Mouse (Mus musculus) hindbrain, embryonic 14.5 days (tissue): ENCODE data around the gene Zfp651. TPM values are rescaled to one million over a fixed set of nuclear protein-coding genes. Genes with fewer than 3 reads are reported as not detected.

ENCODE experiments used
- ATAC-seq: fragments of 200-750 bp; cut with Nextera tagmentation; 2 replicates; pipeline ENCODE4 v1.8.0; 2017; ENCODE audit warnings: moderate number of reproducible peaks, mild to moderate bottlenecking, moderate TSS enrichment, moderate library complexity; ENCODE audit not compliant: low FRiP score
- DNase-seq: peaks from one replicate; pipeline ENCODE4 v3.0.0-alpha.2; 2015; ENCODE audit warnings: low spot score
- H3K27ac ChIP-seq: fragments of 300-500 bp; sonication (generic); 2 replicates; pipeline ENCODE4 v1.5.1; 2014; ENCODE audit warnings: mild to moderate bottlenecking, moderate library complexity
- H3K27me3 ChIP-seq: fragments of 300-500 bp; sonication (generic); 2 replicates; pipeline ENCODE4 v1.6.1; 2014; ENCODE audit warnings: mild to moderate bottlenecking, low read length, mixed read lengths; ENCODE audit not compliant: control insufficient read depth, insufficient read depth
- H3K36me3 ChIP-seq: fragments of 300-500 bp; sonication (generic); replicated peaks from 2 replicates; pipeline ENCODE4 v1.6.1; 2014; ENCODE audit not compliant: control insufficient read depth, insufficient read depth
- H3K4me1 ChIP-seq: fragments of 300-500 bp; sonication (generic); replicated peaks from 2 replicates; pipeline ENCODE4 v1.6.1; 2014; ENCODE audit warnings: antibody characterized with exemption, low read length, mixed read lengths; ENCODE audit not compliant: control insufficient read depth, insufficient read depth
- H3K4me2 ChIP-seq: fragments of 300-500 bp; sonication (generic); replicated peaks from 2 replicates; pipeline ENCODE4 v1.6.1; 2014; ENCODE audit warnings: mild to moderate bottlenecking, moderate library complexity
- H3K4me3 ChIP-seq: fragments of 300-500 bp; sonication (generic); replicated peaks from 2 replicates; pipeline ENCODE4 v1.5.1; 2014; ENCODE audit warnings: mild to moderate bottlenecking, low read length
- H3K9ac ChIP-seq: fragments of 300-500 bp; sonication (generic); 2 replicates; pipeline ENCODE4 v1.6.1; 2014
- H3K9me3 ChIP-seq: fragments of 300-500 bp; sonication (generic); 2 replicates; pipeline ENCODE4 v1.6.1; 2016; ENCODE audit warnings: low read length; ENCODE audit not compliant: control insufficient read depth
- WGBS: fragments of 180-500 bp; shearing (Covaris S2); extraction: QIAGEN DNeasy Blood & Tissue Kit; methylation state at CpG from one replicate; pipeline ENCODE4 v1.1.7; 2014; 5-methylcytosine and 5-hydroxymethylcytosine counted together
- polyA plus RNA-seq: library from polyadenylated mRNA; unstranded; fragments of >200 nt; fragmentation: Nextera tagmentation; extraction: Ambion mirVana; gene quantifications from 2 replicates; pipeline ENCODE4 v1.2.1, GENCODE M21; 2014

The Zfp651 gene
- polyA plus RNA-seq, 1 experiment from 2014 or later: 21.5 TPM

DNA sequence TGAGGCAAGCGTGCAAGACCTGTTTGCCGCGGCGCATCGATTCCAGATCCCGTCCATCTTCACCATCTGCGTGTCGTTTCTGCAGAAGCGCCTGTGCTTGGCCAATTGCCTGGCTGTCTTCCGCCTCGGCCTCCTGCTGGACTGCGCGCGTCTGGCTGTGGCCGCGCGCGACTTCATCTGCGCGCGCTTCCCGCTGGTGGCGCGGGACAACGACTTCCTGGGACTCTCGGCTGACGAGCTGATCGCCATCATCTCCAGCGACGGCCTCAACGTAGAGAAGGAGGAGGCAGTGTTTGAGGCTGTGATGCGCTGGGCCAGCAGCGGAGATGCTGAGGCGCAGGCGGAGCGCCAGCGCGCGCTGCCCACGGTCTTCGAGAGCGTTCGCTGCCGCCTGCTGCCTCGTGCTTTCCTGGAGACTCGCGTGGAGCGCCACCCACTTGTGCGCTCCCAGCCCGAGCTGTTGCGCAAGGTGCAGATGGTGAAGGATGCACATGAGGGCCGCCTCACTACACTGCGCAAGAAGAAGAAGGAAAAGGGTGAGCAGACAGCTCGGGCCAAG, 19.0 kb downstream of the Zfp651 start:
- Histone ChIP-seq H3K9ac (peak overlapping the region; percentile 48), H3K4me3 (peak overlapping the region; percentile 31), H3K4me2 (peak overlapping the region; percentile 84), H3K9me3 (no peaks in the 10 kb centered on the region), H3K27me3 (peaks cover 39% of the 10 kb centered on the region), H3K4me1 (no peaks in the 10 kb centered on the region), H3K27ac (0 out of 2 replicates have a peak overlapping the region, but pooled peaks have one; percentile 32), H3K36me3 (no peaks in the 10 kb centered on the region)
- DNase-seq: peak; percentile 63
- WGBS: 12% methylated on average over 54 of the region's 54 CpGs
- peak; percentile 52; the same call in 1 of the 2 replicates for ATAC-seq

DNA sequence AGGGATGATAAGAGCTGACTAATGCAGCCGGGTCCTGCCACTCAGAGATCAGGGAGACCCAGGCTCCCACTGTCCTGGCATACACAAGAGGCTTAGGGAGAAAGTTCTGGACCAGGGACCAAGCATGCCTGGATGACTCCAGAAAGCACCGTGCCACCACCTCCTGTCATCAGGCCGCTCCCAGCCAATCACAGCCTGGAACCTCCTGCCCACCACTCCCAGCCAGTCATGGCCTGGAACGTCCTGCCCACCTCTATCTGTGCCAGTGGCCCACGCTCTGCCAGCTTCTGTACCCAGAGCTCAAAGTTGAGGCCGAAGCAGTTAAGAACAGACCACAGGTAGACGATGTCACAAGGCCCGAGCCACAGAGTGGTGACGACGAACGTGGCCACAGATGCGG, 25.7 kb downstream of the Zfp651 start:
- no peak overlapping the region for H3K4me3 ChIP-seq
- no peak overlapping the region for H3K27ac ChIP-seq
- no peak for ATAC-seq
- no peaks in the 10 kb centered on the region for H3K4me1 ChIP-seq
- no peak overlapping the region for H3K9ac ChIP-seq
- no peaks in the 10 kb centered on the region for H3K36me3 ChIP-seq
- no peak for DNase-seq
- H3K9me3 ChIP-seq: no peaks in the 10 kb centered on the region
- H3K4me2 ChIP-seq: no peak overlapping the region
- WGBS: 91% methylated on average over 12 of the region's 12 CpGs
- H3K27me3 ChIP-seq: no peaks in the 10 kb centered on the region

DNA sequence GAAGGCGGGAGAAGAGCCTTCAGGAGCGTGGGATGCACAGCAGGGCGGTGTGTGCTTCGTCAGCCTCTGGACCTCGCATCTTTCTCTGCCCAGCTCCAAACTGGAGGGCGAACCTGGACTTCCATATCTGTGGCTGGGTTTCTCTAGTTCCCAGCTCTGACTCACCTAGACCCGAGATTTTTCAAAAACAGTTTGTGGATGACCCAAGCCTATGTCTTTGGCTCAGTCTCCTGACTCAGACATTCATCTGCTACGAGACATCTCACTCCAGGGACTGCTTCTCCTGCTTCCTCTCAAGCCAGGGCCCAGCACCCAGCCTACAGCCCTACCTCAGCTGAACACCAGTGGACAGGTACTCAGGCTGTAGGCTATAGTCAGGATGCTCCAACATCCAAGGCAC, 26.1 kb downstream of the Zfp651 start:
- Histone ChIP-seq H3K27me3 (no peaks in the 10 kb centered on the region), H3K4me1 (no peaks in the 10 kb centered on the region), H3K4me2 (no peak overlapping the region), H3K9ac (no peak overlapping the region), H3K27ac (no peak overlapping the region), H3K36me3 (no peaks in the 10 kb centered on the region), H3K4me3 (no peak overlapping the region), H3K9me3 (no peaks in the 10 kb centered on the region)
- no peak for ATAC-seq
- DNase-seq: no peak
- 86% methylated on average over 8 of the region's 8 CpGs for WGBS

DNA sequence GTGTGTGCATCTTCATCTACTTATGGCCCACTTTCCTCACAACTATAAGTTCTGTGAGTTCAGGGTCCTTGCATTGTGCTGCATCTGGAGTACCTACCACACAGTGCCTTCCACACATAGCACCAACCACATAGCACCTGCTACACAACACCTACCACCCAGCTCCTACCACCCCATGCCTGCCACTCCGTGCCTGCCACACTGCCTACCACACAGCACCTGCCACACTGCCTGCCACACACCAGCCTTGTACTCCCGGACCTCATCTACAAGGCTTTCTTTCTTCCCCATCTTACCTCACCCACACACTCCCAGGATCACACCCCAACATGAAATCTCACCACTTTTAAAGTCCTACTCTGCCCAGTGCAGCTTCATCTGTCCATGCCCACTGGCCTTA, 27.2 kb downstream of the Zfp651 start:
- DNase-seq: no peak
- no peak for ATAC-seq
- H3K4me2 ChIP-seq: no peak overlapping the region
- no peak overlapping the region for H3K9ac ChIP-seq
- no peak overlapping the region for H3K27ac ChIP-seq
- WGBS: 84% methylated on average over 2 of the region's 2 CpGs
- H3K36me3 ChIP-seq: no peaks in the 10 kb centered on the region
- H3K27me3 ChIP-seq: no peaks in the 10 kb centered on the region
- H3K9me3 ChIP-seq: no peaks in the 10 kb centered on the region
- no peaks in the 10 kb centered on the region for H3K4me1 ChIP-seq
- H3K4me3 ChIP-seq: no peak overlapping the region

DNA sequence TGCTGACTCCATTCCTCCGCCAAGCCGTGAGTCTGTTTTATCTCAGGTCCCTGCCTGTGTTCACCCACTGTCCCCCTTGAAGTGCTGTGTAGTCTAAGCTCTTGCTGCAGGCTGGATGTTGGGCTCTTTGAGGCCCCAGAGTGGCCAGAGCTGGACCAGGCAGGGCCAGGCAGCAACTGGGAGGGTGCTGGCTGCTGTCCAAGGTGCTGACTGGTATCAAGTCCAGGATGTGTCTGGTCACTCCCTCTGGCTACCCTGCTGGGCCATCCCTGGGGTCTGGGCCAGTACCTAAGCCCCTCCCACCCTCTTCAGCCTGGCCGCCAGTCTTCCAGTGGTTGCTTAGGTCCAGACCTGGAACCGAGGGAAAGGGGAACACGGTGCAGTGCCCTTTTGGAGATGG, 32.1 kb downstream of the Zfp651 start:
- no peak overlapping the region for H3K27ac ChIP-seq
- H3K27me3 ChIP-seq: no peaks in the 10 kb centered on the region
- H3K36me3 ChIP-seq: no peaks in the 10 kb centered on the region
- DNase-seq (no peak), ATAC-seq (no peak)
- WGBS: 14% methylated on average over 5 of the region's 5 CpGs
- H3K4me2 ChIP-seq: no peak overlapping the region
- H3K4me1 ChIP-seq: no peaks in the 10 kb centered on the region
- H3K9me3 ChIP-seq: no peaks in the 10 kb centered on the region
- H3K9ac ChIP-seq: no peak overlapping the region
- no peak overlapping the region for H3K4me3 ChIP-seq

DNA sequence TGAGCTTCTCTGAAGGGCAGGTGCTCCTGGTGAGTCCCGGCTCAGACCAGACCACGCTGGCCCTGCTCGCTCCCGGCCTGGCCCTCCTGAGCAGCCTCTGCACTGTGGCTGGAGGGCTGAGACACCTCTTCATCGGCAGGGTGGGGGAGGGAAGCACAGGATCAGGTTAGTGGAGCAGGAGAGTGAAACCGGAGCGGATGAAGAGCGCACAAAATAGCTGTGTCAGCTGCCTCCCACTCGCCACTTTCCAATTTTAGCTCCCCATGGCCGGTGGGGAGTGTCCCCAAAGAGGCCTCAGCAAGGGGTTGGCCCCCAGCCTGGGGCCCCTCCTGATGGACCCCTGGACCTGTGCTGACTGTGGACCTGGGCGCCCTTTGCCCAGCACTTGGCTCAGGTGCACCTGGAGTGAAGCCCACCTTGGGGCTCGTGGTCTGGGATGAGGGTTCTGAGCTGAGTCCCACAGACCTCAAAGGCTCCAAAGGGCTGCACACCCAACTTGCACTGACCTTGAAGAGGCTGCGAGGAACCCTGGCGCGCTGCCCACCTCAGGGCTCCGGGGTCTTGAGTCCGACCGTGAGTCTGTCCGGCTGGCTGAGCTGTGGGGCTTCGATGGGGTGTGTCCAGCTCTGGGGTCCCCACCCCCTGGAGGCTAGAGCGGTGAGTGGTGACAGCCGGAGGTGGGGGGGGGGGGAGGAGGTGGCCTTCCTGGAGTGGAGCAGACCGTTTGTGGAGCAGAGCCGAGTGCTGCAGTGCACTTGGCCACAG, 32.8 kb downstream of the Zfp651 start, which contains the start of gene Hhatl:
Hhatl (minus strand) TSS at position 751 of the 765 bp plus-strand sequence.
- no peaks in the 10 kb centered on the region for H3K4me1 ChIP-seq
- no peak within 1 kb of the TSS for H3K4me3 ChIP-seq
- no peaks in the 10 kb centered on the region for H3K27me3 ChIP-seq
- ATAC-seq: no peak
- no peak within 1 kb of the TSS for H3K9ac ChIP-seq
- H3K4me2 ChIP-seq: no peak within 1 kb of the TSS
- H3K36me3 ChIP-seq: no peaks in the 10 kb centered on the region
- DNase-seq: no peak
- no peak within 1 kb of the TSS for H3K27ac ChIP-seq
- H3K9me3 ChIP-seq: no peaks in the 10 kb centered on the region
- 49% methylated on average over 24 of the region's 24 CpGs for WGBS

DNA sequence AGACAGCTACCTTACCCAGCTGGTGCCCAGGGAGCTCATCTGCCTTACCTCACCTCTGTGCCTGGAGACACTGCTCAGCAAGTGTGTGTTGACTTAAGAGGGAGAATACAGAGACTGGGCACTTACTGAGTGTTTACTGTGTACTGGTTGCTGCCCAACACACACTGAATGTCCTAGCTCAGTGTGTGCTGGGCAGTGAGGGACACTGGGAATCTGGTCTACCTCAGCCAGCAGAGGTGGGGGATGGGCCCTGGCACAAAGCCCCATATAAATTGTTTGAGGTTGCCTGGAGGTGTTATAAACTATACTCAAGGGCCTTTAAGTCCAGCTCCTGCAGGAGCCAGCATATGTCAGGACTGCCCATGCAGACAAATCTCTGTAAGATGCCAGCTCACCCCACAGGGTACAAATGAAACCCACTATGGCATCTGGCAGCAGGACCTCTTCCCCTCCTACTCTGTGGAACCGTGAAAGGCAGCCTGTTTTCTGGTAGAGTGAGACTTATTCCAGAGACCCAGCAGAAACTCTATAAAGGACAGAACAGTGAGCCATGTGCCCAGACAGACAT, 35.9 kb downstream of the Zfp651 start:
- 27% methylated on average over 1 of the region's 1 CpGs for WGBS
- ATAC-seq (peak; percentile 46; the same call in 1 of the 2 replicates), DNase-seq (no peak)
- Histone ChIP-seq H3K4me1 (no peaks in the 10 kb centered on the region), H3K4me2 (no peak overlapping the region), H3K27me3 (no peaks in the 10 kb centered on the region), H3K36me3 (no peaks in the 10 kb centered on the region), H3K9ac (no peak overlapping the region), H3K27ac (no peak overlapping the region), H3K9me3 (no peaks in the 10 kb centered on the region), H3K4me3 (no peak overlapping the region)

DNA sequence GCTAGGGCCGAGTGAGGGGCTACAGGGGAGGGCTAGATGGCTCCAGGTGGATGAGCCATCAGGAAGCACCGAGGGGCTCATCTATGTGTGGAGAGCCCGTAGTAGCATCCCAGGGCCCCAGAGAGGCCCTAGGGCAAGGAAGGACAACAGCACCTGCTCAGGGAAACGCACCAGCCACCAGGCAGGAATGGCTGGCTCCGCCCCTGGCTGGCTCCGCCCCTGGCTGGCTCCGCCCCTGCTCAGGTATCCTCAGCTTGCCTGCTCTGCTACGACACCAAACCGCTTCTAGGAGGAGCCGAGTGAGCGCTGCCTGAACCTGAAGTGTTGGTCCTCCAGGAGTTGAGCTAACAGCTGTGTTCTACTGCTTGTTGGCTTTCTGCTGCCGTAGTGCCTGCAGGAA, 38.6 kb downstream of the Zfp651 start:
- Histone ChIP-seq H3K4me3 (no peak overlapping the region), H3K4me1 (no peaks in the 10 kb centered on the region), H3K27ac (no peak overlapping the region), H3K27me3 (no peaks in the 10 kb centered on the region), H3K4me2 (no peak overlapping the region), H3K36me3 (no peaks in the 10 kb centered on the region), H3K9ac (no peak overlapping the region), H3K9me3 (no peaks in the 10 kb centered on the region)
- WGBS: 27% methylated on average over 12 of the region's 12 CpGs
- ATAC-seq (no peak), DNase-seq (no peak)

DNA sequence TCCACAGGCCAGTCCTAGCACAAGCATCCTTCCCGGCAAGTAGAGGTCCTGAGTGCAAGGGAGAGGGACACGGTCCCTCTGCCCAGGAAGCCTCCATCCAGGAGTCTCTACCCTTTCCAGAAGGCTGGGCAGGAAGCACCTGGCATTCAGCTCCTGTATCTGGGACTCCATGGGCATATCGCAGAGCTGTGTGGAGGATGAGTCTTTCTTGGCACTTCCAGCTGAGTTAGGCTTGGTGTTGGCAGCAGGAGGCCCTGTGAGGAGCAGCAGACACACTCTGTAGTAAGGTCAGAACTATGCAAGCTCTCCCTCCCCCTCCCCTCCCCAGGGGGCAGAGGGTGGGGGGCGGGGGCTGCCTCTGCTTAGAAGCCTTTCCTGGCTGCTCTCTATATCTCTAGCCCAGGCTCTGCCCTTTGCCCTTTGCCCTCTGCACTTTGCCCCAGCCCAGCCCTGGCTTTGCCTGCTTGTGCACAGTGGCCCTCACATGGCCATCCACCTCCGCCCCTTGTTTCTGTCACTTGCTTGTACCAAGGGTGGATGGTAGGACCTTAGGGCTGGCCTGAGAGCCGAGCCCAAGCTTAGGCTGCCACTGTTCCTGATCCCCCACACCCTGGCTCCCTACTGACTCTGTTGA, 39.9 kb downstream of the Zfp651 start:
- ATAC-seq (no peak; the same call in 1 of the 2 replicates), DNase-seq (no peak)
- Histone ChIP-seq H3K27ac (no peak overlapping the region), H3K27me3 (no peaks in the 10 kb centered on the region), H3K9ac (no peak overlapping the region), H3K9me3 (no peaks in the 10 kb centered on the region), H3K4me3 (no peak overlapping the region), H3K4me1 (no peaks in the 10 kb centered on the region), H3K36me3 (no peaks in the 10 kb centered on the region), H3K4me2 (no peak overlapping the region)
- 46% methylated on average over 6 of the region's 6 CpGs for WGBS
